Mouse (Mus musculus): ENCODE data around the gene Apoh. TPM values are rescaled to one million over a fixed set of nuclear protein-coding genes. Genes with fewer than 3 reads are reported as not detected.

Apoh gene
- total RNA-seq, 2 experiments from 2014 or later: 7.8 to 315 TPM

GRCm38 (mm10) chr11:108459599-108459998, 116.4 kb downstream of the Apoh start:
- DNase-seq (ENCODE audit: low spot score in 2 of 2): no peak

Other genes starting within 250 kb of the Apoh start
- gene Prkca, start 574 bp downstream of the Apoh start, total RNA-seq (2021): 10 to 100 TPM; 10.9 to 18.1 TPM
- gene Cep112, start 81.8 kb downstream of the Apoh start, total RNA-seq (2021): 10 to 100 TPM; 24.5 to 26.1 TPM

Measured in adrenal gland, postnatal 4 days (tissue).